Mouse (Mus musculus): ENCODE results near the gene Disc1.
A peak's percentile ranks its signal among the peaks of the same experiment; 100 is the strongest.

The Disc1 gene

GRCm38 (mm10) chr8:125126482-125126881 is 72.5 kb downstream of the Disc1 start:
- DNase-seq (ENCODE audit: low spot score in 2 of 2), result no peak

- no peak for DNase-seq (ENCODE audit: low spot score in 2 of 2)
These were observed 73.6 kb downstream of the Disc1 start for GRCm38 (mm10) chr8:125127621-125128020.

- DNase-seq (ENCODE audit: low spot score in 2 of 2), result peak in 1 of 2 experiments; percentile 33
These were observed 74.3 kb downstream of the Disc1 start for GRCm38 (mm10) chr8:125128305-125128704.

- DNase-seq (ENCODE audit: low spot score in 2 of 2), result no peak
These were observed 76.8 kb downstream of the Disc1 start for GRCm38 (mm10) chr8:125130835-125131234.

GRCm38 (mm10) chr8:125131265-125131664 is 77.3 kb downstream of the Disc1 start:
- DNase-seq (ENCODE audit: low spot score in 2 of 2), result no peak

GRCm38 (mm10) chr8:125133685-125134114 is 79.7 kb downstream of the Disc1 start:
- no peak for DNase-seq (ENCODE audit: low spot score in 2 of 2)

GRCm38 (mm10) chr8:125134876-125135275 is 80.9 kb downstream of the Disc1 start:
- DNase-seq (ENCODE audit: low spot score in 2 of 2), result no peak

- peak; percentile 14 to 30 for DNase-seq (ENCODE audit: low spot score in 2 of 2)
These were observed 85.7 kb downstream of the Disc1 start for GRCm38 (mm10) chr8:125139689-125140150.

GRCm38 (mm10) chr8:125140965-125141364 is 87.0 kb downstream of the Disc1 start:
- DNase-seq (ENCODE audit: low spot score in 2 of 2), result no peak

- no peak for DNase-seq (ENCODE audit: low spot score in 2 of 2)
These were observed 103.1 kb downstream of the Disc1 start for GRCm38 (mm10) chr8:125156863-125157640.

- DNase-seq (ENCODE audit: low spot score in 2 of 2), result no peak
These were observed 103.6 kb downstream of the Disc1 start for GRCm38 (mm10) chr8:125157641-125158005.

GRCm38 (mm10) chr8:125159387-125159786 is 105.4 kb downstream of the Disc1 start:
- no peak for DNase-seq (ENCODE audit: low spot score in 2 of 2)

GRCm38 (mm10) chr8:125163491-125163890 is 109.5 kb downstream of the Disc1 start:
- DNase-seq (ENCODE audit: low spot score in 2 of 2), result no peak

GRCm38 (mm10) chr8:125163906-125164305 is 109.9 kb downstream of the Disc1 start:
- no peak for DNase-seq (ENCODE audit: low spot score in 2 of 2)

- peak in 1 of 2 experiments; percentile 37 for DNase-seq (ENCODE audit: low spot score in 2 of 2)
These were observed 111.8 kb downstream of the Disc1 start for GRCm38 (mm10) chr8:125165505-125166446.

- no peak for DNase-seq (ENCODE audit: low spot score in 2 of 2)
These were observed 112.5 kb downstream of the Disc1 start for GRCm38 (mm10) chr8:125166545-125166944.

- no peak for DNase-seq (ENCODE audit: low spot score in 2 of 2)
These were observed 113.0 kb downstream of the Disc1 start for GRCm38 (mm10) chr8:125166988-125167387.

GRCm38 (mm10) chr8:125169628-125170027 is 115.6 kb downstream of the Disc1 start:
- no peak for DNase-seq (ENCODE audit: low spot score in 2 of 2)

- DNase-seq (ENCODE audit: low spot score in 2 of 2), result no peak
These were observed 117.5 kb downstream of the Disc1 start for GRCm38 (mm10) chr8:125171531-125171930.

GRCm38 (mm10) chr8:125174237-125174636 is 120.2 kb downstream of the Disc1 start:
- DNase-seq (ENCODE audit: low spot score in 2 of 2), result no peak

GRCm38 (mm10) chr8:125174851-125175250 is 120.9 kb downstream of the Disc1 start:
- no peak for DNase-seq (ENCODE audit: low spot score in 2 of 2)

- DNase-seq (ENCODE audit: low spot score in 2 of 2), result no peak
These were observed 121.7 kb downstream of the Disc1 start for GRCm38 (mm10) chr8:125175661-125176060.
